Mouse (Mus musculus) forelimb bud, embryonic 11.5 days (tissue): ENCODE results near the gene Mnd1.

Experiments
- DNase-seq: peaks from one replicate; pipeline ENCODE4 v3.0.0-alpha.2; 2012; ENCODE audit warnings: low read depth, low spot score

Gene Mnd1

DNA sequence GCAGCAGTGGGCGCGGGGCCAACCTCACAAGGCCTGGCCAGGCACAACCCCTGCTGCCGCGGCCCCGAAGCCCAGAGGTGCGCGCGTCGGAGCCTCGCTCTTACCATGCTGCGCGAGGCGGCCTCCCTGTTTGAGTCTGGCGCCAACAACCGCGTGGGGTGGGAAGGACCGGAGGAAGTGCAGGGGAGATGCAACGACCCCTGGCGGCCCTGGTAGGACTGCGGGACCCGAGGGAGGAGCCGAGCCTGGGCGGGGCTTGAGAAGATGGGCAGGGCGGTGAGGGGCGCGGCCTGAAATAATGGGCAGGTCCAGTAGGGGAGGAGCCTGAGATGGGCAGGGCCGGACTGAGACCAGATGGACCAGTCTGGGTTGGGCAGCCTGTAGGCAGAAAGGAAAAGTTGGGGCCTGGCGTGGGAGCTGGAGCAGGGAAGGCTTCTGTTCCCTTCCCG lies at the start of gene Mnd1:
Mnd1 (minus strand) TSS at position 229 of the 449 bp plus-strand sequence.
- DNase-seq = peak; percentile 97

DNA sequence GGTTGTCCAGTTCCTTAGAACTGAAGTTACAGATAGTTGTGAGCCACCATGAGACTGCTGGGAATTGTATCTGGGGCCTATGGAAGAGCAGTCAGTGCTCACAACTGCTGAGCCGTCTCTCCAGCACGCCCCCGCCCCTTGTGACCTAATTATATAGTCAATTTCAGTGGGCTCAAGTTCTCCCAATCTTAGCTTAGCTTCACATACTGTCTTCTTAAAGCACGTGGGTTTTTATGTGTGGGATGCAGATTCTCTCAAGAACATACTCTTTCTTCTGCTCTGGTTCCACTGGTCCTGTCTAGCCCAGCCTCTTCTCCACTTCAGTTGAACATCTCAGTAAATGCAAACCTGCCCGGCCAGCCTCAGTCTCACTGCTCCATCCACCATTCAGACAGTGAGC lies 49.1 kb upstream of the Mnd1 start:
- DNase-seq = no peak

GRCm38 (mm10) chr3:84200559-84201420 lies 45.2 kb upstream of the Mnd1 start:
- DNase-seq = no peak

- no peak for DNase-seq
Observed at GRCm38 (mm10) chr3:84199516-84199915, 43.9 kb upstream of the Mnd1 start.

DNA sequence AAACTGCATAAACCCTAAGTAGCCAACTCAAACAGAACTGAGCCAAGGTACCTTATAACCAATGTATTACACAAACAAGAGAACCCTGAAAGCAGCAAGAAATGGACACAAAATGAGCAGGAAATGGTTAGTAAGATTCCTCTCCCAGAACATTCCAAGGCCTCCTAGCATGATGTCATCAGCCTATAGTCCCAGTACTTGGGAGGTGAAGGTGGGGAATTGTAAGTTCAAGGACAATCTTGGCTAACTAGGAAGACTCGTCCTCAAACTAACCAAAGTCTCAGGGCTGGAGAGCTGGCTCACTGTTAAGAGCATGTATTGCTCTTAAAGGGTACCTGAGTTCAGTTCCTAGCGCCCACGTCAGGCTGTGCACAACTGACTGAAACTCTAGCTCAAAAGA lies 42.6 kb upstream of the Mnd1 start:
- no peak for DNase-seq

GRCm38 (mm10) chr3:84193881-84194280 lies 38.3 kb upstream of the Mnd1 start:
- no peak for DNase-seq

GRCm38 (mm10) chr3:84191141-84191881 lies 35.7 kb upstream of the Mnd1 start:
- no peak for DNase-seq

- no peak for DNase-seq
Observed at GRCm38 (mm10) chr3:84190513-84191061, 35.0 kb upstream of the Mnd1 start.

DNA sequence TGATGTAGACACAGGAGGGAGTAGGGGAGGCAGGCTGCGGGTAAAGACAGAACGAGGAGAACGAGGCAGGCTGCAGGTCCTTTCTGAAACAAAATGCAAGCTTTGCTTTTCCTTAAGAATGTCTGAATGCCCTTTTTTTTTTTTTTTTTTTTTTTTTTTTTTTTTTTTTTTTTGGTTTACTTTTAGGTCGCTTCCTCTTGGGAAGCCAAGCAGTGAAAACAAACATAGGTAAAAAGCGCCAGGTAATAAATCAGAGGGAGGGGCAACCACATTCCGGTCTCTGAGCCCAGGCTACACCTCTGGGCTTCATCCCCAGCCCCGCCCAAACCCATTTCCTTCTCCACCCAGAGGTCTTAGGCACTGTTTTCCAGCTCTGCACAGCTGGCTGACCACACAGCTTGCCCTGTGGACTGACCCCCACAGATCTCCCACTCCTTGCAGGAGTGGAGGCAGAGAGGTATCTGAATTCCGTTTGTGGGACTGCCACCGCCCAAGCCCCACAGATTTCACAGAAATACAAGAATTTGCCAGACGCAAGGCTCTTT lies 34.1 kb upstream of the Mnd1 start:
- no peak for DNase-seq

- DNase-seq = no peak
Observed at GRCm38 (mm10) chr3:84181717-84182116, 26.1 kb upstream of the Mnd1 start.

DNA sequence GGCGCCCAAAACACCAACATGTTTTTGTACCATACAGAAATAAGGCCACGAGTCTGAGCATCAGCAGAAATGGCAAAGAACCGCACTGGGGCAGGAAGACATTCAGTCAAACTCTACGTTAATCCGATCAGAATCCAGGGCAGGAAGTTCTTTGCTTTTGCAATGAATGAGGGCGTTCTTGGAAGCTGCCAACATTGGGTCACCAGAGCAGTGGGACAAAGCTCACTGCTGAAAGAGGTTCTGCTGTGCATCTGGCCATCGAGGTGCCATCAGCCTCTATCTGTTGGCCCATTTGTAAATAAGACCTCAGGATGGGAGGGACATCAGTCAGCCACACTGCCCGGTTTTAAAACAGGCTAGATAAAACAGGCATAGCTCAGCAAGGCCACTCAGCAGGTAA lies 25.5 kb upstream of the Mnd1 start:
- no peak for DNase-seq

DNA sequence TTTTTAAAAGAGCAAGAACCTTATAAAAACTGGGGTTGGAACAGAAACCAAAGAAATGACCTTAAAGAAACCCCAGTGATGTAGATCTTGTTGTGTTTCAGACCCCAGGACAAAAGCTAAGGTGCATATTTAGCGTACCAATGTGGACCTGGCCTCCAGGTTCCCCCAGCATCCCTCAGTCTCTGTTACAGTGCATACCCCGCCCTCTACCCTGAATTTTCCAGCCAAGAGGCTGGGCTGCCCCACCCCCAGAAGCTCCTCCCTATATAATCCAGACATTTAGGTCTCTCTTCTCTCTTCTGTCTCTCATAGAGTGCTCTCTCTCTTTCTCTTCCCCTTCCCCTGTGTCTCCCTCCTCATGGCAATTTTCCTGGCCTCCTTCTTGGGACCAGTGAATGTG lies 24.7 kb upstream of the Mnd1 start:
- DNase-seq = no peak

DNA sequence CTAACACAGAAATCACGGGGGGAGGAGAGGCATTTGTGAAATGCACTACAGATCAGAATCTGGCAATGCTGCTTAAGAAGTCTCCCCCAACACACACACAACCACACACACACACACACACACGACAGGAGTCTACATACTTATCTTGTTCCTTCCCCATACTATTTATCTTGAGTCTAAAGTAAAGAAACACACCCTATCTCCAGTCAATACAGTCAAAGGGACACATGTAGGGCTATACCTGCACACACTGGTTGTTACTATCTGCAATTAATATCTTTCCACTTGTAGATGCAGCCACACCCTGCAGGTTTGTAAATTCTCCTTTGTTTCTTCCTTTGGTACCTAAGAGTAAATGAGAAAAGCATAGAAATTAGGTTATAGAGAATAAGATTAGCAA lies 22.2 kb upstream of the Mnd1 start:
- DNase-seq = no peak

GRCm38 (mm10) chr3:84175337-84176315 lies 20.0 kb upstream of the Mnd1 start:
- peak; percentile 76 for DNase-seq

DNA sequence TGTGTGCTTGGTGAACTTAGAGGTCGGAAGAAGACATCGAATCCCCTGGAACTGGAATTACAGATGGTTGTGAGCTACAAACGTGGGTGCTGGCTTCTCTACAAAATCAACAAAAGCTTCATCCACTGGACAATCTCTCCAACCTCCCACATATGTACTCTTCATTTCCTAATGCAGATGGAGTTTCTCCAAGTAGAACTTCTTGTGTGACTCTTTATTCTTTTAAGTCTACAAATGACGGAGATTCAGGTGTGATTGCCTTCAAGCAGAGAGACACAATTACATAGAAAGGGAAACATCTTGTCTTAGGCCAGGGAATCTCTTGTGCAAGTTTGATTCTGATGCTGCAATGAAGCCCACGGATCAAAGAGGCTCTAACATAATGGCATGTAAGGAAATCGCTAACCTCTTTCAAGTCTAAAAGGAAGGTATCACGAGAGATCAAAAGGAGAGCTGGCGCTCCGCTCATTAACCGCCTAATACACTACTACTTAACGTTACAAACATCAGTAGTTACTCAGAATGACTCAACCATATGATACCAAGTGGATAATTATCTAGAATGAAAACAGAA lies 18.1 kb upstream of the Mnd1 start, which contains the start of gene Gm6525:
Gm6525 (plus strand) TSS at position 524 of the 574 bp plus-strand sequence.
- DNase-seq = no peak

DNA sequence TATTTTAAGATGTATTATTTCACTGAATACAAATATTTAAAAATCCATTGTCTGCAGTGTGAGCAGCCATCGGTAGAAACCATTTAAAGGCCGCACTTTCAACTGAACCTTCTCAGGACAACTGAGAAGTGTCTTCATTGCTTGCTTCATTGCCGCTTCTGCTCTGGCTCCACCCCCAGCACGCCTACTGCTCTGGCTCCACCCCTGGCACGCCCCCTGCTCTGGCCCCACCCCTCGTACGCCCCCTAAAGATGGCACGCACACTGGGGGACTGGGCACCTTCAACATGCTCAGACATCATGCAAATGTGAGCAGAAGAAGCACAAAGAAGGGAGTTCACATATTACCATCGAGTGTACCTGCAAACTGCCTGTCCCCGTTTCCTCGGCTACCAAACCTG lies 16.8 kb upstream of the Mnd1 start:
- no peak for DNase-seq

GRCm38 (mm10) chr3:84169393-84170005 lies 13.9 kb upstream of the Mnd1 start:
- DNase-seq = no peak

GRCm38 (mm10) chr3:84168943-84169342 lies 13.4 kb upstream of the Mnd1 start:
- no peak for DNase-seq

GRCm38 (mm10) chr3:84166073-84166472 lies 10.5 kb upstream of the Mnd1 start:
- DNase-seq = no peak

DNA sequence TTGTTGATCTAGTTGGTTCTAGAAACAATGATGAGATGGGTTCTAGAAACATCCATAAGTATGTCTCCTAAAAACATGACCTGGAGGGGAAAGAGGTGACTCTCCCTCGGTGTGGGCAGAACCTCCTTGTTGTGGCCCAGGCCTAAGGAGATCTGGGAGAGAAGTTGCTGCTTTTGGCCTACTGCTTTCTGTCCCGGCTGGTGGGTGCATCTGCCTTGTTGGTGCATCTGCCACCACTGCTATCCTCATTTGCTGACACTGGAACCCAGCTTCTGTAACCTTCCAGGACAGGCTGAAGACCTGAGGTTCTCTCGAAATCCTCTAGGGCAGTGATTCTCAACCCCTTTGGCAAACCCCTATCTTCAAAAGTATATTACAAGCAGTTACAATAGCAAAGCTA lies 9.8 kb upstream of the Mnd1 start:
- DNase-seq = no peak
